Mouse (Mus musculus): Measurements from ENCODE around the gene Cotl1.
A peak's percentile ranks its signal among the peaks of the same experiment; 100 is the strongest.

Gene Cotl1

DNA sequence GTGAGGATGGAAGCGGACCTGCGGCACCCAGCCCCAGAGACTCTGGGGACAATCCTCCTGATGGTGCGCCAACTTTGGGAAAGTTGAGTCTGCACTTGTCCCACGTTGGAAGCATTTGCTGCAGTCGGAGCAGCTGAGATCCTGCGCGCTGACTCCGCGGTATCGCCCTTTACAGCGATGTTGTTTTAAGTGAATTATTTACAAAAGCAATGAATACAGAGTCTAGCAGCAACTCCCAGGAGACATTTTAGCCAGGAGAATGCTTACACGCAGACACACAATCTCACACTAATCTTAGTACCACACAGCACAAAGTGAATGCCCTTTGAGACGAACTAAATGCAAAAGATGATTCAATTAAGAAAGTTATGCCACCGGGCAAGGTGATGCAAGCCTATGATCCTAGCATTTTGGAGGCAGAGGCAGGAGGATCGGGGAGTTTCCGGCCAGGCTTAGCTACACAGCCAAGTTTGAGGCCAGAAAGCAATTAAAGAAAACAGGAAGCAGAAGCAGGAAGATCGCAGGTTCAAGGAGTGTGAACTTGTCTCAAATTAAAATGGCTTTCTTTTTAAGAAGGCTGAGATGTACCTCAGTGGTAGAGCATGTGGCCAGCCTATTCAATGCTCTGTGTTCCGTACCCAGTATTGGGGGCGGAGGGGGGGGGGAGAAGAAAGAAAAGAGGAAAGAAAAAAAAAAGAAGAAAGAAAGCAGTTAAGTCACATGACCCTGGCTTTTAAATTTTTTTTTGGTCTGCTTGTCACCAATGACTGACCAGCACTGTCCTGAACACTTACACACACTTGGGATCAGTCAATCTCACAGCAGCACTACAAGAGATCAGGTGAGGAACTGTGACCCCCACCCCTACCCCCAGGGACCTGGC lies 2.0 kb downstream of the Cotl1 start:
- DNase-seq = no peak

- peak; percentile 62 for DNase-seq
Measured at GRCm38 (mm10) chr8:119837553-119838071, 2.7 kb downstream of the Cotl1 start.

- no peak for DNase-seq
Measured at GRCm38 (mm10) chr8:119836831-119837230, 3.5 kb downstream of the Cotl1 start.

DNA sequence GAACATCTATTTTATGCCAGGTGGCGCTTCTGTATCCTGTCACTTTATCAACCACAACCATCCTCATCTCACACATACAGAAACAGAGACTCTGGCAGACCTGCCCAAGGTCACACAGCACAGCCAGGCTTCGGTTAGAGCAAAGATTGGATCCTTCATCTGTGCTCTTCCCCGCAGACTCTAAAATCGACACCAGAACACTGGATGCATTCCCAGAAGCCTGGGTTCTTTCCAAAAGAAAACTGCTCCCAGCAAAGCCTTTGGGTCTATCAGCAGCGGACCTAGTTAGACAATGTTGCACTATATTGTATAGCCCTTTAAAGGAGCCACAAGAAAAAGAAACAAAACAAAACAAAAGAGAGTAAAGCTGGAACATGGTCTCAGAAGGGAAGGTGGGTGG lies 5.1 kb downstream of the Cotl1 start:
- no peak for DNase-seq

GRCm38 (mm10) chr8:119834676-119835075 lies 5.7 kb downstream of the Cotl1 start:
- DNase-seq = no peak

GRCm38 (mm10) chr8:119832931-119833330 lies 7.4 kb downstream of the Cotl1 start:
- no peak for DNase-seq

- DNase-seq = no peak
Measured at GRCm38 (mm10) chr8:119832101-119832617, 8.2 kb downstream of the Cotl1 start.

DNA sequence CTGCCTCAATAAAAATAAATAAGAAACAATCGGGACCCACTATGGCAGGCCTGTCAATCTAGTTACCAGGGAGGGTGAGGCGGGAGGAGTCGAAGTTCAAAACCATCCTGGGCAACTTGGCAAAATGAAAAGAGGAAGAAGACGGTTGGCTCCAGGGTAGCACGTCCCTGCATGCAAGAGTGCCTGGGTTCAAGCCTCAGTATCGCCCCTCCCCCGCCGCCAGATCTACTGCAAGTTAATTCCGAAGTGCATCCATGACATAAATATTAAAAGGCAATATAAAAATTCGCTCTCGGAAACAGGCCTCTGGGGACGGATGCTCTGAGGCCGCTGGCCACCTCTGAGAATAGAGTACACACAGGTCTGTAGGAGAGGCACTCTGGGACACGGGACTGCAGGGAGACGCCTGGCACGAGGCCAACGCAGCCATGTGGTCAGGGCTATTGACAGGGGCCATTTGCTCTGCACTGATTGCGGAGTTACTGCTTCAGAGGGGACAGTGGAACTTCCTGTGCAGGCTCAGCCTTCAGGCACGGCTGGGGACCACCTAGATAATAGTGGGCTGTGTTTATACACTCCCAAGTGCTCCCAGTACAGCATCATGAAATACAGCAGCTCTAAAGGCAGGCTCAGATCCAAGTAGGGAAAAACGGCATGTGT lies 8.9 kb downstream of the Cotl1 start:
- DNase-seq = peak; percentile 85

DNA sequence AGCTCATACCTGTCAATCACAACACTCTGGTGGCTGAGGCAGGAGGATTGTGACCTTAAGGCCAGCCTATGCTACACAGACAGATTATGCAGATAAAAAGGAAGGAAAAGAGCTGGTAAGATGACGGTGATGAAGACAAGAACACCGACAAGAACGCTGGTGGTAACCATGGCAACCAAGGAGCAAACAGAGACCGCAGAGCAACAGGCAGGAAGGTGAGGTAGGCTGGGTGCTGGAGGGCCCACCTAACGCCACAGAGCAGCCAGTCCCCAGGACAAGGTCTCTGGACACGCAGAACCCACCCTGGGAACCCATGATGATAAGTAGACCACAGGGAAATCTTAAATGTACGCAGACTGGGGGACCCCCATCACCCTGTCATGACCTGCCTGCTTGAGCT lies 9.8 kb downstream of the Cotl1 start:
- DNase-seq = no peak

DNA sequence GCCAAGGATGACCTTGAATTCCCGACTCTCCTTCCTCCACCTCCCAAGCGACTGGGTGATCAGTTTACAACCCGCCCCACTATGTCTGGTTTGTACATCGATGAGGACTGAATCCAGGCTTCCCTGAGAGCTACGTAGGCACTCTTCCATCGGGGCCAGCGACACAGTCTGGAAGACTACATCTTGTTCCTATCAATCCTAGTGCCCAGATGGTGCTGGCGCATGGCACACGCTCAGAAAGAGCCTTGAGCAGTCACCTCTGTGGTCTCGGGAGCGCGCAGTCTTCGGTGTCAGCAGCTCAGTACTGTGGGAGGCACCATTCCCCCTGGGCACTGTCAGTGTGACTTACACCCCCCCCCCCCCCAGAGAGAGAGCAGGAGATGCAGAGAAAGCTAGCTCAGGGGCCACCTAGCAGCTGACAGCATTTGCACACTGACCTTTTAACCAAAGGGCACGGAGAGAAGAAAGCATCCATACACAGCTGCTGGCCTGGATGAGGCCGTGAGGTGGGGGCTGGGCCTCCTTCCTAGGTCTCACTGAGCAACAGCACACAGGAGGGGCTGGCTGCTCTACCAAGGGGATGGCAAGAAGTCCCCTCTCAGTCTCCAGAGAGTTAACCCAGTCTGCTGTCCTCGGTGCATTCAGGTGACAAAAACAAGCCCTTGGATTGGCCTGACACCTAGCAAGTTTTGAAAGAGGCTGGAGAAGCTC lies 10.3 kb downstream of the Cotl1 start:
- peak; percentile 82 for DNase-seq

DNA sequence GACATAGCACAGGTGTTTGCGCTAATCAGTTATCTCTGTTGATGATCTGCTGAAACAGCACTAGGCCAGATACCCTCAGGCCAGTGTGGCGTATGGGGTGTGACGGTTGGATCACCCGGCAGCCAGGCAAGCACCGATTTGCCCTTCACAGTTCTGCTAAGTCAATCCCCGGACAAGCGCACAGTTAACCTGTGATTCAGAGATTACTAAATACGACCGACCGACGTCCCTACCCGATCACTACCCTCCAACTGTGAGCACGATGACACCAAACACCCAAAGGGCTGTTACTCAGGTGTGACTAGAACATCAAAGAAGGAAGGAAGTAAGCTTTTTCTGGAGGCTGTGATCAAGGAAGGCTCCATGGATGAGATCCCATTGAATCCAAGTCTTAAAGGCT lies 10.9 kb downstream of the Cotl1 start:
- no peak for DNase-seq

GRCm38 (mm10) chr8:119829015-119829414 lies 11.3 kb downstream of the Cotl1 start:
- DNase-seq = peak; percentile 44

DNA sequence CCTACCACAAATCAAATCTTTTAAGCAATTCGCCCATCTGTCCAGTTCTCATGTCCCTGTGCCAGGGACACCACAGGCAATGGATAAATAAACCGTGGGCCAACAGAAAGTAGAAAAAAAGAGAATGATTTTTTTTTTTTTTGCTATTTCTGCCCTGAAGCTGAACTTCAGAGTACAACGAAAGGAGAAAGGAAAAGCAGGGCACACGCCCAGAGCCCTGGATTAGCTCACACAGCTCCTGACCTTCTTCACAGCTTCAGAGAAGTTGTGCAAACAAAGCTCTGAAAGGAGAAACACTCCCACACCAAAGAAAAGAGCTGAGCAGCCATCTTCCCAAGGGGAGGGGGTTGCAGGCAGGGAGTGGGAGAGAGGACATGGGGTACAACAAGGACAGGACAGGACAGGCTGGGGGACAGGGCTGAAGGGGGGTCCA lies 12.6 kb downstream of the Cotl1 start:
- DNase-seq = no peak

DNA sequence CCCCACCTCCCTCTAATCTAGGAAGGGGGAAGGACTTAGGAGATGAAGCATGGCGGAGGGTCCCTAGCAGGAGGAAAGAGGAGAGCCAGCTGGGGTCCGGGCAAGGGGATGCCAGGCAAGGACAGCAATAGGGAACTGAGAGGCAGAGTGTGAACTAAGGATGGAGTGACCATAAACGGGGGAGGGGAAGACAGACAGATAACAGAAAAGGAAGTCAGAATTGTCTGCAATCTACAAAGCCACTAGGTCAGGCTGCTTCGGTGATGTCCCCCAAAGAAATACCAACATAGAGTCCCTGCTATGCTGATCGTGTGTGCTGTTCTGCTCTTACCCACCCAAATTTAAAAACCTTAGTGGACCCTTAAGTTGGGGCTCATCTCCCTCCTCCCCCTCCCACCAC lies 13.4 kb downstream of the Cotl1 start:
- DNase-seq = no peak

- DNase-seq = no peak
Measured at GRCm38 (mm10) chr8:119825950-119826730, 14.2 kb downstream of the Cotl1 start.

GRCm38 (mm10) chr8:119824809-119825273 lies 15.5 kb downstream of the Cotl1 start:
- no peak for DNase-seq

GRCm38 (mm10) chr8:119824100-119824499 lies 16.2 kb downstream of the Cotl1 start:
- peak; percentile 55 for DNase-seq

- no peak for DNase-seq
Measured at GRCm38 (mm10) chr8:119823278-119823677, 17.1 kb downstream of the Cotl1 start.

DNA sequence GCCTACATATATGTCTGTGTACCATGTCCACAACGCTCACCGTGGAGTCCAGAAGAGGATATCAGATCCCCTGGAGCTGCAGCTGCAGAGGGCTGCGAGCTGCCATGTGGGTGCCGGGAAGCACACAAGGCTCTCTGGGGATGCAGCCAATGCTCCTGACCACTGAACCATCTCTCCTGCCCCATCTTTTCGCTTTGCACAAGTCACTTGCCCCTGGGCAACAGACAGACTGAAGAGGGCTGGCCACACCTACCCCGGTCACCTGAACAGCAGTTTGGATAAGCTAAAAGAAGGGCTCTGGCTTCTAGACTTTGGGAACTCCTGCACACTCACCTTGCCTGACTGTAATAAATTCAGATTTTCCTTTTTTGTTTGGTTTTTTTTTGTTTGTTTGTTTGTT lies 18.7 kb downstream of the Cotl1 start:
- DNase-seq = no peak

DNA sequence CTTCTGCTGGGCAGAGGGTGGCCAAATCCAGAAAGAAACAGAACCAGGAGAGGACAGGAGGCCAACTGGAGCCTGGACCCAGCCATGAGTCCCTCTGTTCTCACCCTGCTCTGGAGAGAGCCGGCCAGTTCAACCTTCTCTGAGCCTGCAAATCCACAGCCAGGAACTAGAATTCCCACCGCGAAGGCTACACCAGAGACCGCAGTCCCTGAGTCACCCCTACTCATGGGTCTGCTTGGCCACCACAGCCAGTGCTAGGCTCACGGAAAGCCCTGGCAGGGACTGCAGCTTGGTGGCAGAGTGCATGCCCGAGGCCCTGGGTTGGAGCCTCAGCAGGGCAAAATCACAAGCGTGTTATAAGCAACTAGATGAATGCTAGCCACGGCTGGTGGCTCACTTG lies 20.4 kb downstream of the Cotl1 start:
- DNase-seq = no peak

- no peak for DNase-seq
Measured at GRCm38 (mm10) chr8:119819316-119819715, 21.0 kb downstream of the Cotl1 start.

DNA sequence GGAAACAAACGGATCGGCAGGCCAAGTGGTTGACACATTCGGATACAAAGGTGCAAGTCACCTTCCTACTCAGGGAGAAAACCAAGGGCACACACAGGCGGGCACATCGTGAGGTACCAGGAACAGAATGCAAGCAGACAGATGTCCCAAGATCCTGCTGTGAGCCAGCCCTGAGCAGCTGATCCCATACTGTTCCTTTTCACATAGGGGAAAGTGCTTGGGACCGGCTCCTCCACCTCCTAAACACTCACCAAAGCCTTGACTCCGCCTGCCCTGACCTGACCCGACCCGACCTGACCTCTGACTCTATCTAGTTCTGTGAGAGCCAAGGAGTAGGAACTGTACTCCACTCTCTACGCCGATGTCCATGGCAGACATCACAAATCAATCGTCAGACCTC lies 22.9 kb downstream of the Cotl1 start:
- no peak for DNase-seq

Data from retina, postnatal 1 day (tissue).